Mouse (Mus musculus) naive thymus-derived CD4-positive, alpha-beta T cell, adult 5 months (primary cell): ENCODE measurements around the gene Coq9. TPM values are rescaled to one million over a fixed set of nuclear protein-coding genes. Genes with fewer than 3 reads are reported as not detected.

Experiments
- polyA plus RNA-seq: library from polyadenylated mRNA; unstranded; fragments of 100-300 nt; shearing (Covaris generic); gene quantifications from one replicate; pipeline ENCODE4 v1.2.1, GENCODE M21; 2017

Gene Coq9
- 44.9 TPM for polyA plus RNA-seq

DNA sequence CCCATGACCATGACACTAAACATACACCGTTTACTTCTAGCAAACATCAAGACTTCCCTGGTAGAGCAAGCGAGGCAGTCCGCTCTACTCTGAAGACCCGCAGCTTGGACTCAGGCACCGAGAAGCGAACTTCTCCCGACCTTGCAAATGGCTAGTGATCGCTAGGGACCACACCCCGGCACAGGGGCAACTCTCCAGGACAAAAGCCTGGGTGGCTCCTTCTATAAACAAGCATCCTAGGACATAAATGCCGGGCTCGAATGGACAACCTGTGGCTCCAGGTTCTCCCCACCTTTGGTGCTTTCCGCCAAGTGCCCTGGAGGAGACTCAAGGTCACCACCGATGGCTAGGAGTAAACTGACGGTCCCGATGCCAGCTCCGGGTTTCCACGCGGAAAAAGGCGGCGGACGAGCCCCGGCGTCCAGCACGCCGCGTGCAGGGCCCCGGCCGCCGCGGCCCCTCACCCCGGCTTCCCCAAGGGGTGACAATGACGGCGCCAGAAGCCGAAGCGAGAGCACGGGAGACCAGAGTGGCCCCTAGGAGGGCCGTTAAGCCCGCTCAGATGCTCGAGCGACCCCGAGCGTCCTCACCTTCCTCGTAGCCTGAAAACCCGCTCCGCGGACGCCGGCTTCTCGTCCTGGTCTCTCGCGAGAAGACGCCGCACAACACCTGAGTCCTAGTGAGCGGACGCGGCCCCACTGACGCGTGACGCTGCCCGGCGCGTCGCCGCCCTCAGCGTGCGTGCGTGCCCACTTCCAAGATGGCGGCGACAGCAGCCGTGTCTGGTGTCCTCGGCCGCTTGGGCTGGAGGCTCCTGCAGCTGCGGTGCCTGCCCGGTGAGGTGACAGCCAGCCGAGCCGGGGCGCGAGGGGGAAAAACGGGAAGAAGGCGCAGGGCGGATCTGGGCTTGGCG, at the start of gene Coq9, which contains the start of gene Ciapin1:
Gene Coq9, plus strand, starts transcription at position 660 of the 913 bp plus-strand sequence.
Gene Ciapin1, minus strand, starts transcription at position 697 of the 913 bp plus-strand sequence.

GRCm38 (mm10) chr8:94810153-94810552, 28.0 kb upstream of the Coq9 start, which contains the start of gene Ccl17:
Gene Ccl17, plus strand, starts transcription at chr8:94810453.

GRCm38 (mm10) chr8:94857346-94858173, 19.4 kb downstream of the Coq9 start, which contains the start of gene Polr2c:
Gene Polr2c, plus strand, starts transcription at chr8:94857450.

GRCm38 (mm10) chr8:94876197-94876730, 38.1 kb downstream of the Coq9 start, which contains the start of gene Dok4:
Gene Dok4, minus strand, starts transcription at chr8:94876330.

Other genes starting within 250 kb of the Coq9 start
- 49.4 TPM for gene Rspry1, start 236.4 kb upstream of the Coq9 start, polyA plus RNA-seq
- gene Fam192a, start 236.3 kb upstream of the Coq9 start, polyA plus RNA-seq, result 63.3 TPM
- 250 TPM for gene Arl2bp, start 171.7 kb upstream of the Coq9 start, polyA plus RNA-seq
- gene Pllp, start 142.0 kb upstream of the Coq9 start, polyA plus RNA-seq, result 0.30 TPM
- not detected for gene Ccl22, start 92.7 kb upstream of the Coq9 start, polyA plus RNA-seq
- not detected for gene Cx3cl1, start 66.3 kb upstream of the Coq9 start, polyA plus RNA-seq
- gene Ccl17, start 27.9 kb upstream of the Coq9 start, polyA plus RNA-seq, result not detected
- 86.0 TPM for gene Ciapin1, start within 50 bp of the Coq9 start, polyA plus RNA-seq
- gene Polr2c, start 19.1 kb downstream of the Coq9 start, polyA plus RNA-seq, result 88.2 TPM
- 1.6 TPM for gene Dok4, start 38.0 kb downstream of the Coq9 start, polyA plus RNA-seq
- gene Ccdc102a, start 79.8 kb downstream of the Coq9 start, polyA plus RNA-seq, result 1.2 TPM
- 0.98 TPM for gene Adgrg5, start 85.4 kb downstream of the Coq9 start, polyA plus RNA-seq
- gene Adgrg1, start 136.4 kb downstream of the Coq9 start, polyA plus RNA-seq, result 0.16 TPM
- gene Adgrg3, start 179.4 kb downstream of the Coq9 start, polyA plus RNA-seq, result 3.1 TPM
- not detected for gene Drc7, start 216.8 kb downstream of the Coq9 start, polyA plus RNA-seq
- 11.8 TPM for gene Katnb1, start 242.9 kb downstream of the Coq9 start, polyA plus RNA-seq